Mouse (Mus musculus) limb, embryonic 14.5 days (tissue): ENCODE measurements around the gene Gm10471. TPM values are rescaled to one million over a fixed set of nuclear protein-coding genes. Genes with fewer than 3 reads are reported as not detected.
"Not testable (repeated sequence)": the region's sequence is repeated elsewhere in the genome, so short reads cannot be mapped to it uniquely, and the experiment has no call there.

Source experiments
- ATAC-seq: fragments of 200-750 bp; cut with Nextera tagmentation; 2 replicates; pipeline ENCODE4 v1.8.0; 2017; ENCODE audit warnings: low read depth, moderate number of reproducible peaks, moderate TSS enrichment; ENCODE audit not compliant: low FRiP score
- DNase-seq: peaks from one replicate; pipeline ENCODE4 v3.0.0-alpha.2; 2015; ENCODE audit warnings: low spot score
- H3K27ac ChIP-seq: fragments of 300-500 bp; sonication (generic); replicated peaks from 2 replicates; pipeline ENCODE4 v1.5.1; 2014; ENCODE audit warnings: low read depth, mild to moderate bottlenecking, low read length, moderate library complexity, mixed read lengths
- H3K27me3 ChIP-seq: fragments of 300-500 bp; sonication (generic); 2 replicates; pipeline ENCODE4 v1.6.1; 2014; ENCODE audit warnings: low read length, mixed read lengths; ENCODE audit not compliant: control insufficient read depth, insufficient read depth
- H3K36me3 ChIP-seq: fragments of 300-500 bp; sonication (generic); 2 replicates; pipeline ENCODE4 v1.6.1; 2014; ENCODE audit warnings: mild to moderate bottlenecking, low read length, moderate library complexity, mixed read lengths; ENCODE audit not compliant: control insufficient read depth, insufficient read depth
- H3K4me1 ChIP-seq: fragments of 300-500 bp; sonication (generic); 2 replicates; pipeline ENCODE4 v1.6.1; 2014; ENCODE audit warnings: antibody characterized with exemption, low read length, mixed read lengths; ENCODE audit not compliant: control insufficient read depth, insufficient read depth
- H3K4me2 ChIP-seq: fragments of 300-500 bp; sonication (generic); replicated peaks from 2 replicates; pipeline ENCODE4 v1.6.1; 2014; ENCODE audit warnings: low read depth, mild to moderate bottlenecking, low read length, moderate library complexity; ENCODE audit not compliant: severe bottlenecking
- H3K4me3 ChIP-seq: fragments of 300-500 bp; sonication (generic); replicated peaks from 2 replicates; pipeline ENCODE4 v1.5.1; 2014; ENCODE audit warnings: low read length
- H3K9ac ChIP-seq: fragments of 300-500 bp; sonication (generic); 2 replicates; pipeline ENCODE4 v1.6.1; 2014; ENCODE audit warnings: mild to moderate bottlenecking, low read depth, low read length, moderate library complexity; ENCODE audit not compliant: severe bottlenecking
- H3K9me3 ChIP-seq: fragments of 300-500 bp; sonication (generic); 2 replicates; pipeline ENCODE4 v1.6.1; 2016; ENCODE audit warnings: low read length; ENCODE audit not compliant: control insufficient read depth
- POLR2A ChIP-seq: fragments of 200-500 bp; IDR thresholded peaks from 2 replicates; pipeline ENCODE4 v1.8.0; 2012; ENCODE audit warnings: inconsistent platforms, mild to moderate bottlenecking, moderate library complexity, borderline replicate concordance; ENCODE audit not compliant: insufficient read depth, insufficient read length; ENCODE audit errors: extremely low read depth
- WGBS: fragments of 180-500 bp; shearing (Covaris S2); extraction: QIAGEN DNeasy Blood & Tissue Kit; methylation state at CpG from one replicate; pipeline ENCODE4 v1.1.7; 2014; 5-methylcytosine and 5-hydroxymethylcytosine counted together
- polyA plus RNA-seq, 2 experiments: library from polyadenylated mRNA; depleted of rRNA in 1 of 2; stranded (reverse) in 1 of 2; unstranded in 1 of 2; fragments of >200 nt; fragmentation: Nextera tagmentation in 1 of 2; extraction: Ambion mirVana in 1 of 2; gene quantifications; 2 replicates each; pipeline versions ENCODE4 v1.2.1 to v1.2.3; 2012 to 2014

Gm10471 gene
- polyA plus RNA-seq (2012; rRNA removed) (not detected in 2 replicates), polyA plus RNA-seq (2014; fragmentation: Nextera tagmentation; extraction: Ambion mirVana) (0.07 and 0.11 TPM in 2 replicates)

- H3K4me3 ChIP-seq, H3K9me3 ChIP-seq, H3K27ac ChIP-seq, H3K27me3 ChIP-seq, ATAC-seq, H3K36me3 ChIP-seq, DNase-seq, H3K4me2 ChIP-seq, H3K4me1 ChIP-seq, H3K9ac ChIP-seq: not testable (repeated sequence)
- 65% methylated on average over 1 of the region's 1 CpGs for WGBS
These were observed at the start of gene Gm10471 for GRCm38 (mm10) chr5:26089191-26089590. Gene Gm10471 (minus strand): TSS chr5:26089291.

- H3K27me3 ChIP-seq, H3K4me1 ChIP-seq, H3K9me3 ChIP-seq, H3K27ac ChIP-seq, H3K36me3 ChIP-seq, H3K9ac ChIP-seq, DNase-seq, ATAC-seq, H3K4me3 ChIP-seq, H3K4me2 ChIP-seq: not testable (repeated sequence)
- WGBS, result no CpG with 5 or more reads among the region's 3 CpGs
These were observed 32.2 kb upstream of the Gm10471 start, which contains the start of gene Gm10220 for GRCm38 (mm10) chr5:26121321-26121720. Gene Gm10220 (minus strand): TSS chr5:26121421.

- ATAC-seq, result not testable (repeated sequence)
- no CpG with 5 or more reads among the region's 3 CpGs for WGBS
These were observed 16.2 kb upstream of the Gm10471 start, which contains the start of gene 5031410I06Rik for GRCm38 (mm10) chr5:26105262-26105661. Gene 5031410I06Rik (minus strand): TSS chr5:26105362.

GRCm38 (mm10) chr5:26079023-26079422 lies 10.1 kb downstream of the Gm10471 start:
- not testable (repeated sequence) for H3K9ac ChIP-seq, H3K4me3 ChIP-seq, ATAC-seq, H3K9me3 ChIP-seq, H3K36me3 ChIP-seq, H3K4me1 ChIP-seq, H3K4me2 ChIP-seq, H3K27ac ChIP-seq, H3K27me3 ChIP-seq, DNase-seq

More at GRCm38 (mm10) chr5:26105262-26105661, 16.2 kb upstream of the Gm10471 start, which contains the start of gene 5031410I06Rik:
- H3K9ac ChIP-seq, H3K27me3 ChIP-seq, DNase-seq, H3K36me3 ChIP-seq, H3K4me1 ChIP-seq, H3K27ac ChIP-seq, H3K4me2 ChIP-seq, H3K9me3 ChIP-seq, H3K4me3 ChIP-seq: not testable (repeated sequence)

DNA sequence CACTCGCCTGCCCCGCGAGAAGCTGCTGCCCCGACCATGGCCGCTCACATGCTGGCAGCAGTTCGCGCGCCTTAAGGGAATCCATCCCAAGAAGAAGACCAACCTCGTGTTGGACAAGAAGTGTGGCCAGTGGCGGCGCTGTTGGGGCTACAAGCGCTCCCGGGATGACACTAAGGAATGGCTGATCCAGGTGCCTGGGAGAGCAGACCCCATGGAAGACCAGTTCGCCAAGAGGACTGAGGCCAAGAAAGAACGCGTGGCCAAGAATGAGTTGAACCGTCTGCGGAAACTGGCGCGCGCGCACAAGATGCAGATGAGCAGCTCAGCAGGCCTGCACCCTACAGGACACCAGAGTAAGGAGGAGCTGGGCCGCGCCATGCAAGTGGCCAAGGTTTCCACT lies 18.4 kb downstream of the Gm10471 start:
- no peak for ATAC-seq
- Histone ChIP-seq H3K27ac (no peak overlapping the region), H3K9ac (no peak overlapping the region), H3K4me1 (no peaks in the 10 kb centered on the region), H3K4me3 (no peak overlapping the region), H3K36me3 (no peaks in the 10 kb centered on the region), H3K4me2 (no peak overlapping the region), H3K9me3 (no peaks in the 10 kb centered on the region), H3K27me3 (no peaks in the 10 kb centered on the region)
- no peak for DNase-seq
- WGBS, result 88% methylated on average over 24 of the region's 24 CpGs
- TF ChIP-seq POLR2A, result no peak

DNA sequence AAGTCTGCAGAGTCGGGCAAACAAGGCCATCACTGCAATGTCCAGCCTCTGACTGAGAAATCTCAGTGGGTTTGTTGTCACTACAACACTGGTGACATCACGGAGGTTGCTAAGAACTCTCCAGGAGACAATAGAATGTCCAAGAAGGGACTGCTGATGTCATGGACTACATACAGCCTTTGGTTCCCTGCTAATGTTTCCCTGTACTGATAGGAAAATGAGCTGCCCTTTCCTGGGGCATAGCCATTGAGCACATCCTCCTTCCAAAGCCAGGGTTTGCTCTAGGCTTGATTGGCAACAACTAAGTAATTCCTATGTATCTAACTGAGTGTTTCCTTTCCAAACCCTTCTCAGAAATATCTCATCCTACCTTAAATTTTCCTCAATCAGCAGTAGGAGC lies 30.6 kb downstream of the Gm10471 start, which contains the start of gene Gm7347:
TSS of gene Gm7347 (minus strand) at position 101 of the 400 bp plus-strand sequence.
- H3K4me1 ChIP-seq, H3K9me3 ChIP-seq, H3K27ac ChIP-seq, ATAC-seq, DNase-seq, H3K27me3 ChIP-seq, H3K9ac ChIP-seq, H3K4me3 ChIP-seq, H3K36me3 ChIP-seq, H3K4me2 ChIP-seq: not testable (repeated sequence)
- WGBS, result no CpG with 5 or more reads among the region's 2 CpGs

DNA sequence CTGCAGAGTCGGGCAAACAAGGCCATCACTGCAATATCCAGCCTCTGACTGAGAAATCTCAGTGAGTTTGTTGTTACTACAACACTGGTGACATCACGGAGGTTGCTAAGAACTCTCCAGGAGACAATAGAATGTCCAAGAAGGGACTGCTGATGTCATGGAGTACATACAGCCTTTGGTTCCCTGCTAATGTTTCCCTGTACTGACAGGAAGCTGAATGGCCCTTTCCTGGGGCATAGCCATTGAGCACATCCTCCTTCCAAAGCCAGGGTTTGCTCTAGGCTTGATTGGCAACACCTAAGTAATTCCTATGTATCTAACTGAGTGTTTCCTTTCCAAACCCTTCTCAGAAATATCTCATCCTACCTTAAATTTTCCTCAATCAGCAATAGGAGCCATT lies 49.6 kb downstream of the Gm10471 start, which contains the start of gene Speer4a:
TSS of gene Speer4a (minus strand) at position 101 of the 400 bp plus-strand sequence.
- H3K27ac ChIP-seq, ATAC-seq, H3K27me3 ChIP-seq, H3K36me3 ChIP-seq, H3K4me3 ChIP-seq, H3K4me2 ChIP-seq, H3K4me1 ChIP-seq, H3K9me3 ChIP-seq, H3K9ac ChIP-seq, DNase-seq: not testable (repeated sequence)
- WGBS, result 69% methylated on average over 2 of the region's 2 CpGs
